Mouse (Mus musculus) T-helper 17 cell (primary cell): ENCODE measurements around the gene Cbx5.

ENCODE experiments used
- in situ Hi-C, 2 experiments: fragments of 300-600 bp; cut with MboI, MseI; formaldehyde crosslinking; loops; 1 replicate in 1 of 2; 2 replicates in 1 of 2; pipeline ENCODE4 v1.15.1; 2025; ENCODE audit warnings: high pct_unique_total_duplicates in 2 of 2

Gene Cbx5

DNA sequence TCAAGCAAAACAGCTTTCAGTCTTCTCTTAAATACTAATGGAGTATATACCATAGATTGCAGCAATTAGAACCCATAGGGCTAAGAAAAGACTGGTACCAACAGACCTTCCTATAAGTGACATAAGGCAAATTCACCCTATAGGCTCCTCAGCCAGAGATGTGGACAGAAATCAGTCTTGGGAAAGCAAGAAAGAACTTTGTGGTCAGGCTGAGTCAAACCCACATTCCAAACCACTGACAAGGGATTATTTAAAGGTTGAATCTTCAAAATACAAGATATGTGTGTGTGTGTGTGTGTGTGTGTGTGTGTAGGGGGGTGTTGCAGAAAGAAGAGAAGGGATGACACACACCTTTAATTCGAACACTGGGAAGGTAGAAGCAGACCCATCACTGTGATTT is 18.2 kb downstream of the Cbx5 start:
- in situ Hi-C loops = loop anchor here in 1 of 2 experiments (5.0 kb wide), 1 partner anchor 34 kb away; no protein-coding TSS in a partner anchor

DNA sequence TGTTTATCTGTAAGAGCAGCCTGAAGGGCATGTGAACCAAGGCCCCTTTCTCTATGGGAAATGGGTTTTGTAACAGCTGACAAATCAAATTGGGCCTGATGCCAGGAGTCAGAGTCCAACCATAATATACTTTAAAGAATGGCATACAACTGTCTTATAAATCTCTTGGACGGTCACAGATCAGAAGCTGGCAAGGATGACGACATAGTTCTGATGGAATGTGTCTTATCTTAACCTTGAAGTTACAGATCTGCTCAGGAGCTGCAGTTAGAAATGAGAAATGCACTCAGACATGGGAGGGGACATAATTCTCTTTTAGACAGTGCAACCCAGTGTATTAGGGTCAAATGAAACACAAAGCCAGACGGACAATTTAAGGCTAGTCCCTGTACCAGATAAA is 18.8 kb downstream of the Cbx5 start:
- in situ Hi-C loops = loop anchor here in 1 of 2 experiments (5.0 kb wide), 1 partner anchor 33 kb away; no protein-coding TSS in a partner anchor

DNA sequence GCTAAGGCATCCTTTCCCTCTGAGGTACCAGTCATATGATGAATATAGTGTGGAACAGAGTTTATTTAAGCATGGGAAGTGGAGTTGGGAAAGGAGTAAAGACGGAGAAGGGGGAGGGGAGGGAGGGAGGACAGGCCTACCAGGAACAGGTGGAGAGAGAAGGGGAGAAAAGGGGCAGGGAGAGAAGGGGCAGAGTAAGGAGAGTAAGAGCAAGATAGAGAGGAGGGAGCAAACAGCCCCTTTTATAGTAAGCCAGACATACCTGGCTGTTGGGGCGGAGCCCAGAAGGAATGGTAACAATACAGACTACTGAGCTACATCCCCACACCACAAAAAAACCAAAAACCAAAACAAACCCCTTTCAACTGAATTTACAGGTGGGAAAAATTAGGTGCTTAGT is 23.6 kb downstream of the Cbx5 start:
- in situ Hi-C loops = no loop called here

DNA sequence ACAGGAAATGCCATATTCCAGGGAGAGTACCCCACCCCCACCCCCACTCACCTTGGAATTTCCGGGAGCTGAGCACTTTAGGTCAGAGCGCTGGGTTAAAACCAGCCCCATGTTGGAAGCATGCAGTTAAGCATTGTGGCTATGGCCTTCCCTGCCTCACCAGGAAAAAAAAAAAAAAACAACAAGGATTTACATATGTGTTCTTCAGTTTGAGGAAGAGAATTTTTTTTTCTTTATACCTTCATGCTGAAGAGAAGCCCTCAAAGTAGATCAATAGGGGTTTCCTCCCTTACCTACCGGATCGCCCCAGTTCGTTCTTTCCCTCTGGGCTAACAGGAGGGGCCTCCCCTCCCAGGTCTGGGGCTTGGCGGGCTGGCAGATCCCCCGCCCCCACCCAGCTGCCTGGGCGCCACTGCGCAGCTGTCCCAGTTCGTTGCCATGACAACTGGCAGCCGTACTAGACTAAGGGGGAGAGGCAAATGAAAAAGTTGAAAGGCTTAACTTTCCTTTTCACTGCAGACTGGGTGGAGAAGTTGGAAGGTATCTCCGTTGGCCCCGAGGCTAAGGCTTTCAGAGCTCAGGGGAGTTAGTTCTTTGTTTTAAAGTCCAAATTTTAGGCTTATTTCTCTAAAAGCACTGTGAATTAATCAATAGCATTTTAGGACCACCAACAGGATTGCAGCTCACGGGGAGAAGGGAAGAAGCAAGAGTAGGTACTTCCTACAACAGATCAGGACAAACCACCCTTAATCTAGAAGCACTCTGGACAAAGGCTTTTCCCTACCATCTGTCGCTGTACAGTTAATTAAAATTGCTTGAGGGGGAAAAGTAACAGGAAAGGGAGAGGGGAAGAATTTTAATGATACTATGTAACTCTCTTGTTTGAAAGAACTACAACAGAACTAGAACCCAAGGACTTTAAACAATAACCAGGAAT is 24.4 kb downstream of the Cbx5 start:
- in situ Hi-C loops = no loop called here

DNA sequence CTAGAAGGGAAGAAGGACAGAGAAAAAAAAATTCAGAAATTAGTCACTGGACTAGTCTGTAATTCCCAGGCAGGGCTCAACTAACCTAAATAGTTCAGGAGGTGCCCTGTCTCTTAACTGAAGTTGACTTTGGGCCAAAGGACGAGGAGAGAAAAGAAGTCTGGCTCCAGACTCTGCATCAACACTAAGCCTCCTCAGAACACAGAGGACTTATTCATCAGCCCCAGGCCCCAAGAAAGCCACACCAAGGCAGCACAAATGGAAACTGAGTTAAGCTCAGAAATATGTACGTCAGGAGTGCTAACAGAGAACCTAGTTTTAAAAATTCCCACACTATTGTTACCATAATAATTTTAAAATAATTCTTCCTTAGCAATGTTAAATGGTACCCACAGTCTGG is 25.5 kb downstream of the Cbx5 start:
- in situ Hi-C loops = no loop called here

DNA sequence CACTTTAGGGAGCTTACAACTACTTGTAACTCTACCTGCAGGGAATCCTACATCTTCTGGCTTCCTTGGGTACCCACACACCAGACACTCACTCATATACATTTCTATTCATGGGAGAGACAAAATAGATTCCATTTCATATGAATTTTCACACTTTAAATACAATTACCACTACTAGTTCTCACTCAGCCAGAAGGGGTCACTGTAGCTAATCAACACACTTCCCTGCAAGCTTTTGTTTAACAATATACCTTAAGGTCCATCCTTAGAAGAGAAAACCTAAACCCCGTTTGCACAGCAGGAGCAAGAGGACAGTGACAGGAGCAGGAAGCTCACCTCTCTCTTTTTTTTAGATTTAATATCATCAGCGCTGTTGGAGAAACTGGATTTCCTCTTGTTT is 34.5 kb downstream of the Cbx5 start:
- in situ Hi-C loops = no loop called here

DNA sequence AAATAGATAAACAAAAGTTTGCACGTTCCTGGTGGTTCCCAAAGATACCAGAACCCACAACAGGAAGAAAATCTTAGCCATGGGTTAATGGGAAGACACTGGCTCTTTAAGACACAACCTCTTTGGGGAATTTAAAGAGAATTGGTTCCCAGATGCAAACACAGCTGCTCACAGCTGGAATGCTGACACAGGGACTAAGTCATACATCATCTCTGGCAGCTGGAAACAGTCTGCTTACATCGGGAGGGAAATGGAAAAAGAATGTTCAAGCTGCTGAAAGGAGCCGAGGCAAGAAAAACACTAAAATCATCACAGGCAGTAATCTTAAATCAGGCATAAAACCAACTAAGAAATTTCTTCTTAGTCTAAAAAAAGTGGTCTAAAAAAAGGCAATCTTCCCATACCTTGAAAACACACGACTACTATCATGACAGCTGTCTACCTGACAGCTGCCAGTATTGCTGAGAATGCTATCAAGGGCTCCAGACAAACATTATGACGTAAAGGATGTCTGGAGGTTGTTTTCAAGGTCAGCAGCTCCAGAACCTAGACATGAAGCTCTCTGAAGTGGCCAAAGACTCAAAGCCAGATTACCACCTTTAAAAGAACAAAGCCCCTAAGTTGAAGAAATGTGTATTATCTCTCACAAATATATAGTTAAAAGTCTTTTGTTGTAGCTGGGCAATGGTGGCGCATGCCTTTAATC is 37.4 kb downstream of the Cbx5 start:
- in situ Hi-C loops = no loop called here

DNA sequence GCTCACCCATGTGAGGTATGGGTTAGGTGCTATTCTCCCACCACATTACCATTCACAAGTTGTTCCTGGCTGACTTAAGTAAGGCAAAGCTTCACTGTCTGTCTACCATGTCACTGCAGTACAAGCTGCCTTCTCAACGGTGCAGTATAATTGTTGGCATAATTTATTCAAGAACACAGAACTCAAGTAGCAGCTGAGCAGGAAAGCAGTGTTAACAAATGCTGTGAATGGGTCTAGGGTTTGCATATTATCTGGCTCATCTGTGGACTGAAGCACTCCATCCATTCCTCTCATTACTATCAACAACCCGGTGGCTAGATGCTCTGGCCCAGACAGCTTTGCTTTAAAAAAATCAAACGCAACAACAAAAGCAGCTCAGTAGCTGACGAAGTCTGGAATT is 41.8 kb downstream of the Cbx5 start:
- in situ Hi-C loops = no loop called here

DNA sequence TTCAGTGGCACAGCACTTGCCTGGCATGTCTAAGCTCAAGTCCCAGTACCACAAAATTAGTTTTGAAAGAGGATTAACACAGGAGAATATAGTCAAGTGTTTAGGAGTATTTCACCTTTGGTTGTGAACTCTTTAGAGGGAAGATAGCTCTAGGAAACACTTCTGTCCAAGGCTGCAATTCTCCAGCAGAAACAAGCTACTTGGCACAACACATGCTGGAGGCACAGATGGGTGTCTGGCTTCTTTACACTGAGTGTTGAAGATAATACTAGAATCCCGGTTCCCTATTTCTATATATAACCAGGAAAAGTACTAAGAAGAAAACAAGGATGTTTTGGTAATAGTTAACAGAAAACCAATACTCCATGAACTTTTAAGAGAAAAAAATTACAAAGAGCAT is 42.8 kb downstream of the Cbx5 start:
- in situ Hi-C loops = no loop called here

DNA sequence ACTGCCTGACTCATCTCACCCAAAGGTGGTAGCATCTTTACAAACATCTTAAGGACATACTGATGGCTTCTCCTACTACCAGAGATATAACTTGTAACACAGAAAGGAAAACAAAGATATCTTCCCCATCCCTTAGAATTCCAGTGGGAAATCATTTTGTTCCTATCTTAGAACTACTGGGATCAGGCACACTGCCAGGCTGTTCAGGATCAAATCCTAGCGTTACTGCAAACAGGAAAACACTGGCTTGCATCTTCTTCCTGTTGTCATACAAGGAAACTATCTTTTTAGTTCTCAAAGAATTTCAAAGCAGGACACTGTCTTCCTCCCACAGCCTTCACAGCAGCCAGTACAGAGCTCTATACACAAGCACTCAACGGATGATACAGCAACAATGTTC is 46.0 kb downstream of the Cbx5 start:
- in situ Hi-C loops = no loop called here

DNA sequence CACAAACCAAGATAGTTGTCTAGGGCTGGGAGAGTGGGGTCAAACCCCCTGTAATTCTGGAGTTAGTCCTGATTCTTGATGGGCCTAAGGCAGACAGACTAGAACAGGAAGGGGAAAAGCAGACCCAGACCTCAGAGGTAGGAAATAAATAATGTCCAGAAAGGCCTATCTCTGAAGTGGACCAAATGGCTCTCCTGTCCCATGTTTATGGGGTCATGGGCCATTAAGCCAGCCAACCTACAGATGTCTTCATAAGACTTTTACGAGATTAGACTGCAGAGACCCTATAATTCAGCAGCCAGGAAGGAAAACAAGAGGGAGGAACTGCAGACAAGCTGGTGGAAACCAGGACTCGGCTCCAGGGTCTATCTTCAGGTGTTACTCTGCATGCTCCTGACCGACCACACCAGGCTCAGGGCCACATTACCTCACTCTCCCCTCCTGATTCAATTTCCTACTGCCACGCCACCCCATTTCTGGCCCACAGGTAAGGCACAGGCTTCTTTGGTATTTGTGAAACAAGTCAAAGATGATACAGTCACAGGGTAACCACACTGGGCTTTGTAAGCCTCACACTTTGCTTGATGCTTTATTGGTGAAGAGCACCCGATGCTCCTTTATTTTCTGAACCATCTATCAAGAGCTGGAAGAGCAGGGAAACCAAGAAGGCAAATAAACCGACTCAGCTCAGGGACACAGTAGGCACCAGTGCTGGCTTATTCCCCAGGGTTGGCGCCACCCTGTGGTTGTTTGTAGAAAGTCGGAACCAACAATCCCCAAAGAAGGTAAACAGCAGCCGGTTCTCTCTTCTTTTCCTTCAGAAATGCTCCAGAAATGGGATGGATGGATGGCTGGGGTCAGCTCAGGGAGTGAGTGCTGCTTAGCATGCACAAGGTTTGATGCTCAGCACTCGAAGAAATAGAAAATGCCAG is 48.8 kb downstream of the Cbx5 start:
- in situ Hi-C loops = no loop called here

DNA sequence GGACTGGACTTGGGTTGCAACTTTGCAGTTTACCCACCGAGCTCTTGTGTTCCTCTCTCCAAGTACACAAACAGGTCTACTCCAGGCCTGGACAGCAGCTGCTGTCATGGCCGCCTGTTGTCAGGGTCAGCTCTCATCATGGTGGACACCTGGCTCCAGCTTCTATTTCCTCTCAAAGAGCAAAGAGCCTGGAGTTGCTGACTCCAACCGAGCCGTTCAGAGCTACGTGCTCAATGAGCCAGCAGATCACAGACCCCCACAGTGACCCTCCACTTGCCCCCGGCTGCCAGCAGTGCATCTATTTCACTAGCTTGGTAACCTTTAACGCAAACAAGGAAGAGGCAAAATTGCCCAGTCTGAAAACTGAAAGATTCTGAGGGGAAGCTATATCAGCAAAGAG is 49.5 kb downstream of the Cbx5 start:
- in situ Hi-C loops = no loop called here

DNA sequence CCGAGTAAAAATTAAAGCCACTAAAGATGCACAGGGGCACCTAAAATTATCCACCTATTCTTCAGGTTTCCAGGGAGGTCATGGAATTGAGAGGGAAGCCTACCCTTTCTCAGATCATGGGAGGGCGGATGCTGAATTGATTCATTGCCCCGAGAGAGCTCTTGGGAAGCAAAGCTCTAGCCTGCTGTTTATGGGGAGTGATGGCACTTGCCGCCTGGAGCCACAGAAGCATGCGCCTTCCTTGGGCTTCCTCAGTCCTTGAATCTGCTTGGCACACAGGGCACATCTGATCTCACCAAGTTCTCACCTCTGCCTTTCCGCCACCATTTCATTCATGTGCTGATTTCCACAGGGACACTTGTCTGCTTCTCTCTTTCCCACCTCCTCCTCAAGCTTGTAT is 51.8 kb downstream of the Cbx5 start:
- in situ Hi-C loops = loop anchor here (5.0 to 10.0 kb wide), 3 partner anchors 34 to 127 kb away; partner anchors contain the start of gene Gpr84 (in 1 of the 2)

DNA sequence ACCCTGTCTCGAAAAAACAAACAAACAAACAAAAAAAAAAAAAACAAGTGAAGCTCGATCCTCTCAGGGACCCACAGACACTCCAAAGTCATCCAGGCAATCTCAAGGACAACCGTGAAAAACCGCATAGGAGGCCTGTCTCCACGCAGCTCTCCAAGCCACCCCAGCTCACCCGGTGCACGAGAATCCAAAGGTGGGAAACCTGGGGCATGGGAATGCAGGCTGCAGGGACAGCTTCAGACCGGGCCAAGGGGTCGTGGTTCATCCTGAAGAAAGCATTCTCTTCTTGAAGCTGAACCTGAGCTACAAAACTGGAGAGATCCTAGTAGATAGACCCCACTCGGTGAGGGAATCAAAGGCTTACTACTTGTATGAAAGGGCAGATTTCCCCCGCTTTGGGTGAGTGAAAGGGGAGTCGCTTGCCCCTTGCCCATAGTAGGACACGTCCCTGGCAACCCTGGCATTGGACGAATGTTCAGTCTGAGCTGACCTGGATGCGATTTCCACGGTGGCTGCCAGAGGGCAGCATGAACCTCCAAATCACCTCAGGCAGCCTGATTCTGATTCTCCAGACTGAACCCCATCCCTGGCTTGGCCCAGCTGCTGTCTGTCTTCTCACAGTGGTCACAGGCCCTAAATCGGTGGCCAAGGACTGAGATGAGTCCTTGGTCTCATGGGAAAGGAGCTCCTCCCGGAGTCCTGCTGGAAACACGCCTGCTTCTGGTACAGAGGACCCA is 54.0 kb downstream of the Cbx5 start:
- in situ Hi-C loops = loop anchor here (5.0 to 10.0 kb wide), 3 partner anchors 37 to 129 kb away; partner anchors contain the start of gene Gpr84 (in 1 of the 2)

DNA sequence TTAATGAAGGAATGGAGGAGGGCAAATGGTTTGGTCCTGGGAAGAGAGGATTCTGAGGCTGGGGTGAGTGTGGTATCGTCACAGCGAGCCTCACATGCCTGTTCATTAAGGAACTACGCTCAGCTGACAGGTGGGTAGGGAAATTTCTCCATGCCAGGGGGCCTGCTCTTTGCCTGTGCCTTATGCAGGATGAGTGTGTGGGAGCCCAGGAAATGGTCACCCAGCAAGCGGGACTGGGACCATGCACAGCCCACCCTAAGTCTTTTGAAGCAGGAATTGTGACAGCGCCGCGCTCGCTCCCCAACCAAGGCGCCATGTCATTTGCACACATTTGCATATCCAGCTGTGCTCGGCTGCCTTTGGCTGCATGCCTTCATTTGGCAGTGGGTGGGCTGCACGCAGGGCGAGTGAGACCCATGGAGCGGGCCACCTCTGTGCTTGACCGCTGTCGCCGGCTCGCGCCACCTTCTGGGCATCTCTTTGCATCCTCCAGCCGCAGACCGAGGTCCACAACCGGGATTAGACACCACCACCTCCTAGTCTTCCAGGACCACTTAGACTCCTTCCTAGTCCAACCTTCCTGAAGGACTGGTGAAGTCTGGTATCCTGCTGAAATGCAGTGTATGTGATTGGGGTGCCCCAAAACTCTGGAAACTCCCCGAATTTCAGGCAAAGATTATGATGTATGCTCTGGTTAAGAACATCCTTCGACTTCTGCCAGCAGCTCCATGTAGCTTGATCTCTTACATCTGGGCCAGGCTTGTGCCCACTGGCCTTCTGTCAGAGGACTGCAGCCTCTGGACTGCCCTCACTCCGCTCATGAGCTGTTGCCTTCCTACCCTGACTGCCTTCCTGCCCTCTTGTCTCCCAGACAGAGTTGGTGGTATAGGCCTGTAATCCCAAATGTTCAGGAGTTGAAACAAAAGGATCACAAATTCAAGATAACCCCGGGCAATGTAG is 55.7 kb downstream of the Cbx5 start:
- in situ Hi-C loops = loop anchor here in 1 of 2 experiments (10.0 kb wide), 1 partner anchor 131 kb away; the partner anchor contains the start of gene Gpr84

DNA sequence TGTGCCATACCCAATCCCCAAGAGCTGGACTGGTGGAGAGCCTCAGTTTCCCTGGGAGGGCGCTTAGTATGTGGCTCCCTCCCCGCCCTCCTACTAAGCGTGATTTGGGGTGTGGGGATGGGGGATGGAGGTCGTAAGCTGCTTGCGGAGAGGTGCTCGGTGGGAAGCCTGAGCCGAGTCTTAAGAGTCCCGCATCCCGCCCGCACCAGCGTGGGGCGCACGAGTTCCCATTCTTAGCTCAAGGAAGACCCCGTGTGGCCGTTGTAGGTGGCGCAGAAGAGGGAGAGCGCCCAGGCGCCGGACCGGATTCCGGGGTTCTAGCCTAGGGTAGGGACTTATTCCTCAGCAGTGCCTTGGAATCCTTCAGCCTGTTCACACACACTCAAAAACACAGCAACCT is 56.5 kb downstream of the Cbx5 start:
- in situ Hi-C loops = loop anchor here in 1 of 2 experiments (10.0 kb wide), 1 partner anchor 132 kb away; the partner anchor contains the start of gene Gpr84

DNA sequence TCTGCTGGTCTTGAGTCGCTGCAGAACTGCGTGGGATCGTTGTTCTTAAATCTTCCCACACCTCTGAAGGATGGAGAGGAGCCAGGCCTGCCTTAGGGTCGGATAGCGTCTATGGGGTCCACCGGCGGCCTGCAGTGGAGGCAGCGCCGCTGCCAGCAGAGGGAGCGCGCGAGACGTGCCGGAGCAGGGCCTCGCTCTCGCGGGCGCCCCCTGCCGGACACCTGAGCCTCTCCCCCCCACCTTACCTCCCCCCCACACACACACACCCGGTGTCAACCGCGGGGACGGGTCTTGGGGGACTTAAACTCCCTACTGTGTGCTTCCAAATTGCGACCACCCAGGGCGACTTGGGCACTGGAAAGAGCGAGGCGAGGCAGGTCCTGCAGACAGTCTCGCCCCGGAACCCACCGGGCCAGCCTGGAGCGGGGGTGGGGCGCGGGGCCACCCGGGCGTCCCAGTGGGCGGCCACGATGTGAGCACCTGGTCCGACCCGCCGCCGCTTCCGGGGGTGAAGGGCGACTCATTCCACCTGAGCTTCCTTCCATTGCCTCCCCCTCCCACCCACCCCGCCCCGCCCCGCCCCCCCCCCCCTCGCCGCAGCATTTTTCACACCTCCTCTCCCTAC is 57.3 kb downstream of the Cbx5 start:
- in situ Hi-C loops = loop anchor here in 1 of 2 experiments (10.0 kb wide), 1 partner anchor 133 kb away; the partner anchor contains the start of gene Gpr84

DNA sequence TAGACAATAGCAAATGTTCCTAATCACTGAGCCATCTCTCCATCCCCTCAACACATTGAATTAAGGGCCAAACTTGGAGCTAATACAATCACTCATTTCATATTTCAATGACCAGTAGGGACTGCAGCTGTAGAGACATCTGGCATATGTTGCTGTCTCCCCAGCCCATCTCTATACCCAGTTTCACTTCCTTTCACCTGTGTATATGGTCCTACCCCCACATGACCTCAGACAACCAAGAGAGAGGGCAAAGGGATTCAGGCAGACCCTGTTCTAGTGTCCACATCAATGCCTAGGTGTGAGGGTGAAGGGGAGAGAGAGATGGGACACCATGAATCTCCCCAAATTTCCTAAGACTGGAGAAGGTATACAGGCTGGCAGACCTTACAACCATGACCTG is 59.2 kb downstream of the Cbx5 start:
- in situ Hi-C loops = loop anchor here in 1 of 2 experiments (10.0 kb wide), 1 partner anchor 134 kb away; the partner anchor contains the start of gene Gpr84

DNA sequence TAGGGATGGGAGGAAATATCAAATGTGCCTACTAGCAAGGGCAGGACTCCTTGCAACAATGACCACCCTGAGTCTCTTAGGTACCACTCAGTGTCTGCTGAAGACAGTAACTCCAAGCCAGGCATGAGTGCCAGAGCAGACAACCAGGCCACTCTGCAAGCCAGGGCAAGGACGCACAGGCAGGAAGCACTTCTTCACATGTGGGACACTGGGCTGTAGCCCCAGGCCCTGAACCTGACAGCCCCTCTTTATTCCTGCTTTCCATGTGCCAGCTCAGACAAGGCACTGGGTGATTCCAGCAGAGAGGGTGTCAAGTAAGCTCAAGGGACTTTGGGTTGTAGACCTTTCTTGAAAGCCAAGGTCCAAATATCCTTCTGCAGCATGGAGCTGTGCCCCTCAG is 60.8 kb downstream of the Cbx5 start:
- in situ Hi-C loops = no loop called here
